Mouse (Mus musculus): ENCODE data around the gene Med27.

DNA sequence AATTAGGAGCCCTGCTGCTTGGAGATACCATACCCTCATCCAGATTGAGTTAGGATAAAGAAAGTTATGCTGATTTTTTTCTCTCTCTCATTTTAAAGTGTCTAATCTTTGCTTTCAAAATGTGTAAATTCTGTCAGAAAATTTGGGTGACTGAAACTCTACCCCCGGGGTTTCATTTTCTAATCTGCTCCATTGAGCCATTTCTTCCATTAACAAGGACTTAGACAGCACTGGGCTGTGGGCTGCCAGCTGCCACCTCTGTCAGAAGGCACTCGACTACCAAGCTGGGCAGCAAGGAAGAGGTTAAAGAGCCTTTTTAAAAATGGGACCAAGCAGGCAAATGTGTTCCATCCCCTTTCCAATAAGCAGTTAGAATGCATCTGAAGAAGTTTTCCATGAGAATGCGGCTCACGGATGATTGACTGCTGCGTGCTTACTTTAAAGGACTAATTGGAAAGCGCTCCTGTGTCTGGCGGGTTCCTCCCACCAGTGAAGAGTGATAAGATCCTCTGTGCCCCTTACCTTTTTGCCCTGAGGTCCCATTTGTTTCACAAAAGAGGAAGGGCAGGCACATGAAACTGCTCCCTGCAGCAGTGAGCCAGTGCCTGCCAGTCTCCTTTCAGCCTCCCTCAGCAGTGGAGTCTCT lies 93.4 kb downstream of the Med27 start:
- no peak for TF ChIP-seq CTCF (conservative IDR thresholded peaks at IDR 0.05; ENCODE audit: insufficient read depth, insufficient read length, low read depth, low read length)
- TF ChIP-seq POLR2A (IDR thresholded peaks at IDR 0.05; ENCODE audit: low read depth, low read length): no peak

Measured in kidney, adult 2 months (tissue).